In genomic region chr6:51508750-51509648, GRCm38 (mm10) we compare ENCODE assay signal across 8 mouse cellular contexts. TPM values are rescaled to one million over a fixed set of nuclear protein-coding genes. Genes with fewer than 3 reads are reported as not detected.
DNase-seq lines count a peak whose midpoint lies in the region; ATAC-seq and TF ChIP-seq lines count a peak whose summit lies in the region.

No protein-coding gene starts in this region.

- peak overlapping the region; percentile 31 for H3K4me3 ChIP-seq in embryonic facial prominence, embryonic 14.5 days (ENCODE audit: low read depth, low read length)
- H3K4me3 ChIP-seq in heart, embryonic 11.5 days (ENCODE audit: low read depth, low read length): peak overlapping the region; percentile 30
- H3K4me3 ChIP-seq in kidney, embryonic 15.5 days (replicated peaks): peak overlapping the region; percentile 35
- no peak overlapping the region for H3K4me3 ChIP-seq in liver, adult 2 months (ENCODE audit: insufficient read depth, low read depth, low read length)

- ATAC-seq in embryonic facial prominence, embryonic 14.5 days (ENCODE audit: low read depth): peak; percentile 75; the same call in 1 of the 2 replicates
- ATAC-seq in heart, embryonic 11.5 days (replicated peaks; ENCODE audit: insufficient number of reproducible peaks, low FRiP score, low TSS enrichment): no peak
- ATAC-seq in kidney, embryonic 15.5 days (replicated peaks; ENCODE audit: low FRiP score): 0 out of 2 replicates have a peak, but pooled peaks have one; percentile 54

- H3K4me2 ChIP-seq in embryonic facial prominence, embryonic 14.5 days (ENCODE audit: low read depth, low read length): peak overlapping the region; percentile 55
- H3K4me2 ChIP-seq in heart, embryonic 11.5 days: peak overlapping the region; percentile 58
- H3K4me2 ChIP-seq in kidney, embryonic 15.5 days: peak overlapping the region; percentile 61

- TF ChIP-seq POLR2A in liver, adult 2 months (IDR thresholded peaks at IDR 0.05; ENCODE audit: extremely low read depth, insufficient read depth, low read length): no peak

- H3K27me3 ChIP-seq in embryonic facial prominence, embryonic 14.5 days (replicated peaks; ENCODE audit: control insufficient read depth, insufficient read depth, low read length): no peaks in the 10 kb centered on the region
- no peaks in the 10 kb centered on the region for H3K27me3 ChIP-seq in heart, embryonic 11.5 days (ENCODE audit: control insufficient read depth, insufficient read depth, low read length)
- no peaks in the 10 kb centered on the region for H3K27me3 ChIP-seq in kidney, embryonic 15.5 days
- H3K27me3 ChIP-seq in liver, adult 2 months (ENCODE audit: control insufficient read depth, insufficient read depth, low read length): no peaks in the 10 kb centered on the region

- WGBS in embryonic facial prominence, embryonic 14.5 days: 29% methylated on average over 18 of the region's 18 CpGs
- WGBS in heart, embryonic 11.5 days (ENCODE audit: insufficient replicate concordance): 23% methylated on average over 18 of the region's 18 CpGs
- WGBS in kidney, embryonic 15.5 days: 29% methylated on average over 18 of the region's 18 CpGs
- 28% methylated on average over 18 of the region's 18 CpGs for WGBS in liver, adult 2 months

- H3K4me1 ChIP-seq in embryonic facial prominence, embryonic 14.5 days (ENCODE audit: control insufficient read depth, insufficient read depth, low read length): no peaks in the 10 kb centered on the region
- 0 out of 2 replicates have a peak, but pooled peaks cover 2% of the 10 kb centered on the region for H3K4me1 ChIP-seq in heart, embryonic 11.5 days (ENCODE audit: control insufficient read depth, insufficient read depth, low read length)
- H3K4me1 ChIP-seq in kidney, embryonic 15.5 days: peaks cover 8% of the 10 kb centered on the region; the same call in 1 of the 2 replicates
- H3K4me1 ChIP-seq in liver, adult 2 months (ENCODE audit: control insufficient read depth, insufficient read depth, low read length): no peaks in the 10 kb centered on the region

- TF ChIP-seq CTCF in liver, adult 2 months (IDR thresholded peaks at IDR 0.05; ENCODE audit: low read depth, low read length): peak; percentile 93

- H3K79me2 ChIP-seq in liver, adult 2 months (ENCODE audit: control insufficient read depth, insufficient read depth, low read length): no peaks in the 10 kb centered on the region

- no peaks in the 10 kb centered on the region for H3K9me3 ChIP-seq in embryonic facial prominence, embryonic 14.5 days (ENCODE audit: control insufficient read depth, low read length)
- no peaks in the 10 kb centered on the region for H3K9me3 ChIP-seq in heart, embryonic 11.5 days (replicated peaks; ENCODE audit: control insufficient read depth, low read length)
- no peaks in the 10 kb centered on the region for H3K9me3 ChIP-seq in kidney, embryonic 15.5 days (replicated peaks)

- H3K27ac ChIP-seq in embryonic facial prominence, embryonic 14.5 days (replicated peaks; ENCODE audit: low read depth, low read length): no peak overlapping the region
- no peak overlapping the region for H3K27ac ChIP-seq in heart, embryonic 11.5 days (ENCODE audit: low read depth, low read length)
- H3K27ac ChIP-seq in kidney, embryonic 15.5 days: no peak overlapping the region
- no peak overlapping the region for H3K27ac ChIP-seq in liver, adult 2 months (replicated peaks; ENCODE audit: insufficient read depth, low read depth, low read length)

- peak; percentile 27 to 38 for DNase-seq in urinary bladder, adult 18-20 months (ENCODE audit: low spot score in 2 of 2)
- DNase-seq in urinary bladder, postnatal 10 days (ENCODE audit: low spot score): no peak
- peak; percentile 85 for DNase-seq in embryonic facial prominence, embryonic 14.5 days (ENCODE audit: low spot score)
- DNase-seq in liver, adult 2 months (ENCODE audit: extremely low read depth, low read depth, low spot score): peak; percentile 75
- DNase-seq in naive thymus-derived CD4-positive, alpha-beta T cell, adult 2 months (ENCODE audit: low read depth): peak; percentile 96
- peak; percentile 68 to 86 for DNase-seq in spleen, postnatal 4 days (ENCODE audit: low spot score in 2 of 2)

- no peaks in the 10 kb centered on the region for H3K36me3 ChIP-seq in embryonic facial prominence, embryonic 14.5 days (ENCODE audit: control insufficient read depth, insufficient read depth, low read length)
- H3K36me3 ChIP-seq in heart, embryonic 11.5 days (ENCODE audit: control insufficient read depth, insufficient read depth, low read length): no peaks in the 10 kb centered on the region
- no peaks in the 10 kb centered on the region for H3K36me3 ChIP-seq in kidney, embryonic 15.5 days
- no peaks in the 10 kb centered on the region for H3K36me3 ChIP-seq in liver, adult 2 months (ENCODE audit: control insufficient read depth, insufficient read depth, low read length)

- H3K9ac ChIP-seq in embryonic facial prominence, embryonic 14.5 days (ENCODE audit: low read depth, low read length): peak overlapping the region; percentile 59
- peak overlapping the region; percentile 40 for H3K9ac ChIP-seq in heart, embryonic 11.5 days (ENCODE audit: low read depth, low read length)
- H3K9ac ChIP-seq in kidney, embryonic 15.5 days: peak overlapping the region; percentile 35; the same call in 1 of the 2 replicates
- no peak overlapping the region for H3K9ac ChIP-seq in liver, adult 2 months (ENCODE audit: low read depth, low read length)

RNA-seq across cellular contexts. Expression of gene Snx10, which starts 14.7 kb away (rescaled TPM):
- polyA plus RNA-seq in embryonic facial prominence, embryonic 14.5 days (2014; fragmentation: Nextera tagmentation; extraction: Ambion mirVana): 17.2 and 19.2 TPM in 2 replicates
- 23.0 and 26.1 TPM in 2 replicates for polyA plus RNA-seq in heart, embryonic 11.5 days (2014; fragmentation: Nextera tagmentation; extraction: Ambion mirVana)
- polyA plus RNA-seq in kidney, embryonic 15.5 days (2015; fragmentation: Nextera tagmentation; extraction: Ambion mirVana): 16.1 and 18.4 TPM in 2 replicates
- 22.0 and 33.7 TPM in 2 replicates for total RNA-seq in liver, adult 2 months (2014; rRNA removed)
- polyA plus RNA-seq in liver, adult 2 months (2012; rRNA removed): 3.7 and 4.2 TPM in 2 replicates

RNA-seq across cellular contexts. Expression of gene Cbx3, which starts 38.8 kb away (rescaled TPM):
- 411 and 425 TPM in 2 replicates for polyA plus RNA-seq in embryonic facial prominence, embryonic 14.5 days (2014; fragmentation: Nextera tagmentation; extraction: Ambion mirVana)
- 396 and 399 TPM in 2 replicates for polyA plus RNA-seq in heart, embryonic 11.5 days (2014; fragmentation: Nextera tagmentation; extraction: Ambion mirVana)
- 476 and 547 TPM in 2 replicates for polyA plus RNA-seq in kidney, embryonic 15.5 days (2015; fragmentation: Nextera tagmentation; extraction: Ambion mirVana)
- total RNA-seq in liver, adult 2 months (2014; rRNA removed): 37.7 and 42.0 TPM in 2 replicates
- polyA plus RNA-seq in liver, adult 2 months (2012; rRNA removed): 3.7 TPM in 2 replicates

RNA-seq across cellular contexts. Expression of gene Hnrnpa2b1, which starts 39.3 kb away (rescaled TPM):
- polyA plus RNA-seq in embryonic facial prominence, embryonic 14.5 days (2014; fragmentation: Nextera tagmentation; extraction: Ambion mirVana): 930 and 1,017 TPM in 2 replicates
- polyA plus RNA-seq in heart, embryonic 11.5 days (2014; fragmentation: Nextera tagmentation; extraction: Ambion mirVana): 856 and 1,080 TPM in 2 replicates
- 2,022 and 2,214 TPM in 2 replicates for polyA plus RNA-seq in kidney, embryonic 15.5 days (2015; fragmentation: Nextera tagmentation; extraction: Ambion mirVana)
- 151 and 166 TPM in 2 replicates for total RNA-seq in liver, adult 2 months (2014; rRNA removed)
- polyA plus RNA-seq in liver, adult 2 months (2012; rRNA removed): 43.8 and 49.2 TPM in 2 replicates

Comparison
In these comparisons a context has a peak if more than half of its experiments do, and no peak if none do; other contexts are left out.
1. RNA of gene Cbx3, which starts 38.8 kb away (polyA plus RNA-seq): 476 to 547 TPM in kidney, embryonic 15.5 days, 411 to 425 TPM in embryonic facial prominence, embryonic 14.5 days and 396 to 399 TPM in heart, embryonic 11.5 days; 3.7 TPM in liver, adult 2 months; every median in the first group is over 10 times any median in the second.
2. RNA of gene Hnrnpa2b1, which starts 39.3 kb away (polyA plus RNA-seq): 2,022 to 2,214 TPM in kidney, embryonic 15.5 days, 930 to 1,017 TPM in embryonic facial prominence, embryonic 14.5 days and 856 to 1,080 TPM in heart, embryonic 11.5 days; 43.8 to 49.2 TPM in liver, adult 2 months; every median in the first group is over 10 times any median in the second.
3. Peak in every context shown above with its lines, with median percentiles within 50 percentile points of each other: H3K4me2 ChIP-seq.